Mouse (Mus musculus): ENCODE data around the gene Dab1.

DNA sequence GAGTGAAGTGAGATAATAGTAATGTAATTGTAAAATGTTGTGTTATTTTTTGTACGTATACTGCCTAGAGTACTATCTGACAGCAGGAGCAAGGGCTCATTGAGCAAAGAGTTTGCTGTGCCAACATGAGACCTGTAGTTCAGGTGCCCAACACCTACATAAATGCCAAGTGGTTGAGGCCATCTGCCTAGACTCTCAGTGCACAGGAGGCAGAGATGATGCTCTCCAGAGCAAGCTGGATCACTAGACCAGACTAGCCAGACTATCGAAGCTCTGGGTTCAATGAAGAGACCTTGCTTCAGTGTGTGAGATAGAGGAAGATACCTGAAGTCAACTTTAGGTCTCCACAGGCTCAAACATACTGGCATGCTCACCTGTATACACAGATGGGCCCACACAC, 799.2 kb downstream of the Dab1 start:
- TF ChIP-seq CTCF (IDR thresholded peaks at IDR 0.05; ENCODE audit: low read depth, low read length) (no peak), POLR2A (IDR thresholded peaks at IDR 0.05; ENCODE audit: extremely low read depth, insufficient read depth, low read length) (no peak)
